Mouse (Mus musculus) hindlimb bud, embryonic 11.5 days (tissue): ENCODE measurements at regions not wholly inside any gene's neighbourhood (a gene's known extent, or its start where the extent isn't known, plus 50 kb on each side); places are given as distances from the start of the nearest gene placed in this dataset.

Source experiments
- DNase-seq: peaks from one replicate; pipeline ENCODE4 v3.0.0-alpha.2; 2012; ENCODE audit warnings: low read depth, low spot score; ENCODE audit errors: extremely low spot score

GRCm38 (mm10) chr8:90504521-90504920 lies 156.4 kb upstream of the Tox3 start:
- no peak for DNase-seq

GRCm38 (mm10) chr8:90503306-90503705 lies 155.2 kb upstream of the Tox3 start:
- no peak for DNase-seq

- DNase-seq: no peak
Observed at GRCm38 (mm10) chr8:90502879-90503278, 154.7 kb upstream of the Tox3 start.

- DNase-seq: no peak
Observed at GRCm38 (mm10) chr8:90499315-90499714, 151.2 kb upstream of the Tox3 start.

GRCm38 (mm10) chr8:90496658-90497163 lies 148.6 kb upstream of the Tox3 start:
- DNase-seq: peak; percentile 68

- DNase-seq: no peak
Observed at GRCm38 (mm10) chr8:90495943-90496371, 147.8 kb upstream of the Tox3 start.

- DNase-seq: no peak
Observed at GRCm38 (mm10) chr8:90492521-90493225, 144.5 kb upstream of the Tox3 start.

- DNase-seq: no peak
Observed at GRCm38 (mm10) chr8:90491691-90492090, 143.5 kb upstream of the Tox3 start.

- DNase-seq: no peak
Observed at GRCm38 (mm10) chr8:90490734-90491441, 142.7 kb upstream of the Tox3 start.

GRCm38 (mm10) chr8:90486556-90486955 lies 138.4 kb upstream of the Tox3 start:
- no peak for DNase-seq

GRCm38 (mm10) chr8:90478149-90478548 lies 130.0 kb upstream of the Tox3 start:
- no peak for DNase-seq

- DNase-seq: no peak
Observed at GRCm38 (mm10) chr8:90474066-90474465, 125.9 kb upstream of the Tox3 start.

- DNase-seq: no peak
Observed at GRCm38 (mm10) chr8:90470826-90471225, 122.7 kb upstream of the Tox3 start.

- DNase-seq: no peak
Observed at GRCm38 (mm10) chr8:90463708-90464107, 115.6 kb upstream of the Tox3 start.

GRCm38 (mm10) chr8:90455321-90455720 lies 107.2 kb upstream of the Tox3 start:
- no peak for DNase-seq

- DNase-seq: no peak
Observed at GRCm38 (mm10) chr8:90454130-90454529, 106.0 kb upstream of the Tox3 start.

- DNase-seq: no peak
Observed at GRCm38 (mm10) chr8:90441058-90441851, 93.1 kb upstream of the Tox3 start.

GRCm38 (mm10) chr8:90414021-90414420 lies 65.9 kb upstream of the Tox3 start:
- DNase-seq: no peak
